Comparison of ENCODE assay signal across 7 mouse cellular contexts in genomic region chr4:119460728-119461141, GRCm38 (mm10). TPM values are rescaled to one million over a fixed set of nuclear protein-coding genes. Genes with fewer than 3 reads are reported as not detected.
DNase-seq lines count a peak whose midpoint lies in the region; ATAC-seq lines count a peak whose summit lies in the region.

No protein-coding gene starts in this region.

- peaks cover 26% of the 10 kb centered on the region for H3K4me1 ChIP-seq in kidney, embryonic 15.5 days
- peaks cover 30% of the 10 kb centered on the region for H3K4me1 ChIP-seq in limb, embryonic 12.5 days (replicated peaks)

- no peak overlapping the region for H3K4me3 ChIP-seq in kidney, embryonic 15.5 days (replicated peaks)
- H3K4me3 ChIP-seq in limb, embryonic 12.5 days (replicated peaks) = no peak overlapping the region

- no peaks in the 10 kb centered on the region for H3K36me3 ChIP-seq in kidney, embryonic 15.5 days
- no peaks in the 10 kb centered on the region for H3K36me3 ChIP-seq in limb, embryonic 12.5 days

- DNase-seq in cerebellum, adult 11 months = peak; percentile 80
- DNase-seq in embryo, embryonic 11 days = peak; percentile 35
- peak; percentile 50 for DNase-seq in gastrocnemius, postnatal 25 days
- DNase-seq in ovary, postnatal 36 days (ENCODE audit: low spot score) = peak; percentile 18
- DNase-seq in thymus, postnatal 14 days = no peak

- H3K27ac ChIP-seq in kidney, embryonic 15.5 days = peak overlapping the region; percentile 54
- peak overlapping the region; percentile 64 for H3K27ac ChIP-seq in limb, embryonic 12.5 days

- H3K9ac ChIP-seq in kidney, embryonic 15.5 days = no peak overlapping the region
- no peak overlapping the region for H3K9ac ChIP-seq in limb, embryonic 12.5 days (replicated peaks)

- no peaks in the 10 kb centered on the region for H3K27me3 ChIP-seq in kidney, embryonic 15.5 days
- peaks cover 4% of the 10 kb centered on the region; the same call in 1 of the 2 replicates for H3K27me3 ChIP-seq in limb, embryonic 12.5 days

- 20% methylated on average over 8 of the region's 8 CpGs for WGBS in kidney, embryonic 15.5 days
- 24% methylated on average over 8 of the region's 8 CpGs for WGBS in limb, embryonic 12.5 days

- peak; percentile 69 for ATAC-seq in kidney, embryonic 15.5 days (replicated peaks; ENCODE audit: low FRiP score)
- no peak for ATAC-seq in limb, embryonic 12.5 days (ENCODE audit: insufficient number of reproducible peaks, insufficient read depth, low FRiP score, low TSS enrichment, low read depth)

- H3K4me2 ChIP-seq in kidney, embryonic 15.5 days = peak overlapping the region; percentile 25
- no peak overlapping the region for H3K4me2 ChIP-seq in limb, embryonic 12.5 days

- H3K9me3 ChIP-seq in kidney, embryonic 15.5 days (replicated peaks) = no peaks in the 10 kb centered on the region
- H3K9me3 ChIP-seq in limb, embryonic 12.5 days = no peaks in the 10 kb centered on the region

RNA-seq across cellular contexts. Expression of gene Rimkla, which starts 31.7 kb away (rescaled TPM):
- total RNA-seq in gastrocnemius, postnatal 25 days (2021) = not detected
- polyA plus RNA-seq in kidney, embryonic 15.5 days (2015; fragmentation: Nextera tagmentation; extraction: Ambion mirVana) = 1.9 and 2.4 TPM in 2 replicates
- 1.0 and 1.1 TPM in 2 replicates for polyA plus RNA-seq in limb, embryonic 12.5 days (2016; fragmentation: Nextera tagmentation; extraction: Ambion mirVana)

RNA-seq across cellular contexts. Expression of gene Zmynd12, which starts 38.1 kb away (rescaled TPM):
- total RNA-seq in gastrocnemius, postnatal 25 days (2021) = not detected
- polyA plus RNA-seq in kidney, embryonic 15.5 days (2015; fragmentation: Nextera tagmentation; extraction: Ambion mirVana) = 0.44 and 0.51 TPM in 2 replicates
- 0.33 and 0.45 TPM in 2 replicates for polyA plus RNA-seq in limb, embryonic 12.5 days (2016; fragmentation: Nextera tagmentation; extraction: Ambion mirVana)

RNA-seq across cellular contexts. Expression of gene Ppcs, which starts 38.5 kb away (rescaled TPM):
- total RNA-seq in gastrocnemius, postnatal 25 days (2021) = 1 to 10 TPM; 5.1 to 5.2 TPM
- polyA plus RNA-seq in kidney, embryonic 15.5 days (2015; fragmentation: Nextera tagmentation; extraction: Ambion mirVana) = 41.6 and 44.1 TPM in 2 replicates
- polyA plus RNA-seq in limb, embryonic 12.5 days (2016; fragmentation: Nextera tagmentation; extraction: Ambion mirVana) = 34.2 and 36.3 TPM in 2 replicates

RNA-seq across cellular contexts. Expression of gene Ccdc30, which starts 45.4 kb away (rescaled TPM):
- total RNA-seq in gastrocnemius, postnatal 25 days (2021) = under 1 TPM in 1 of 2 experiments, not detected in 1; 0.11 TPM
- 6.6 and 6.8 TPM in 2 replicates for polyA plus RNA-seq in kidney, embryonic 15.5 days (2015; fragmentation: Nextera tagmentation; extraction: Ambion mirVana)
- 7.4 and 8.0 TPM in 2 replicates for polyA plus RNA-seq in limb, embryonic 12.5 days (2016; fragmentation: Nextera tagmentation; extraction: Ambion mirVana)
